Mouse (Mus musculus) ES-Bruce4 (cell line): ENCODE data around the gene Gm28305.

Experiments
- CTCF ChIP-seq: IDR thresholded peaks from one replicate; pipeline ENCODE4 v1.8.1; 2011; ENCODE audit warnings: low read depth, low read length
- POLR2A ChIP-seq: IDR thresholded peaks from one replicate; pipeline ENCODE4 v1.8.1; 2011; ENCODE audit warnings: low read length; ENCODE audit not compliant: insufficient read depth

DNA sequence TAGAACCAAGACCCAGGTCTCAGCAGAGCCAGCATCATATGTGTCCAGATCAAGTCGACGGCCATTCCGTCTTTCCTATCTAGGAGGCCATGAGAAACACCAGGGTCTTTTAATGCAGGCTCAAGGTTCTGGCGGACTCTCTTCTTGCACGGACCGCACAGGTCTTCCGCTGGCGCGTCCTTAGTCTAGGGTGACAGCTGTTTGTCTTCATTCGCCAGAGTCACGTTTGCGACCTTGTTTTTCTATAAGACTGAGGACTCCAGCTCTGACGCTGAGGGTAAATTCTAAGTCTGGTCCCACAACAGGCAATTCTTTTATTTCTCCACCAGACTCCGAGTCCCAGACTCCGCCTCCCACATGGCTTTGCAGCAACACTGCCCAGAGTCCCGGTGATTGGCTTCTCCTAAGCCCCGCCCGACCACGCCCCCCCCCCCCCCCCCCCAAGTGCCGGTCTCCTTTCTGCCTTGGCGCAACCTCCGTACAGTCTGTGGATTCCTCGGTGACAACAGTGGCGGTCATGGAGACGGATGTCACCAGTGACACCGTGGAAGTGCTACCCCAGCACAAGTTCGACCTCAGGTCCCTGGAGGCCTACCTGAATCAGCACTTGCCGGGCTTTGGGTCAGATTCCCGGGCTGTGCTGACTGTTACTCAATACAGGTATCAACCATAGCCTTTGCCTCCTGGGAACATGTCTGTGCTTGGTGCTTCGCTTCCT is 22.9 kb downstream of the Gm28305 start, which contains the start of gene Acad11:
- TF ChIP-seq POLR2A: peak; percentile 9
- TF ChIP-seq CTCF: no peak
